Mouse (Mus musculus) bone marrow, adult 2 months (tissue): Measurements from ENCODE around the gene Spdl1. TPM values are rescaled to one million over a fixed set of nuclear protein-coding genes. Genes with fewer than 3 reads are reported as not detected.
"Not testable (repeated sequence)": the region's sequence is repeated elsewhere in the genome, so short reads cannot be mapped to it uniquely, and the experiment has no call there.

Experiments used
- H3K27ac ChIP-seq: fragments of 200-500 bp; 2 replicates; pipeline ENCODE4 v1.5.1; 2012; ENCODE audit warnings: low read depth, mild to moderate bottlenecking, control low read depth, inconsistent platforms, low read length; ENCODE audit not compliant: control insufficient read depth, poor library complexity, insufficient read depth
- H3K4me1 ChIP-seq: fragments of 200-500 bp; 2 replicates; pipeline ENCODE4 v1.6.1; 2011; ENCODE audit warnings: low read length; ENCODE audit not compliant: control insufficient read depth, insufficient read depth
- H3K4me3 ChIP-seq: fragments of 200-500 bp; replicated peaks from 2 replicates; pipeline ENCODE3; 2011; ENCODE audit warnings: mild to moderate bottlenecking, low read depth, low read length, control low read depth; ENCODE audit not compliant: control insufficient read depth
- CTCF ChIP-seq: fragments of 200-500 bp; IDR thresholded peaks from 2 replicates; pipeline ENCODE4 v1.5.1; 2011; ENCODE audit warnings: low read length, control low read depth; ENCODE audit not compliant: control insufficient read depth, insufficient read depth
- POLR2A ChIP-seq: fragments of 200-500 bp; IDR thresholded peaks from 2 replicates; pipeline ENCODE4 v1.6.1; 2011; ENCODE audit warnings: low read depth, mild to moderate bottlenecking, control low read depth, low read length, borderline replicate concordance; ENCODE audit not compliant: control insufficient read depth
- WGBS: fragments of 180-500 bp; shearing (Covaris S2); methylation state at CpG from one replicate; pipeline ENCODE4 v1.1.7; 2018; 5-methylcytosine and 5-hydroxymethylcytosine counted together
- polyA plus RNA-seq: library from polyadenylated mRNA; stranded (reverse); fragments of >200 nt; gene quantifications from 2 replicates; pipeline ENCODE4 v1.2.4, GENCODE M21; 2011; ENCODE audit warnings: low replicate concordance; ENCODE audit not compliant: missing spikeins, insufficient read depth, insufficient read length

The Spdl1 gene
- polyA plus RNA-seq, 1 experiment, result 12.1 TPM

DNA sequence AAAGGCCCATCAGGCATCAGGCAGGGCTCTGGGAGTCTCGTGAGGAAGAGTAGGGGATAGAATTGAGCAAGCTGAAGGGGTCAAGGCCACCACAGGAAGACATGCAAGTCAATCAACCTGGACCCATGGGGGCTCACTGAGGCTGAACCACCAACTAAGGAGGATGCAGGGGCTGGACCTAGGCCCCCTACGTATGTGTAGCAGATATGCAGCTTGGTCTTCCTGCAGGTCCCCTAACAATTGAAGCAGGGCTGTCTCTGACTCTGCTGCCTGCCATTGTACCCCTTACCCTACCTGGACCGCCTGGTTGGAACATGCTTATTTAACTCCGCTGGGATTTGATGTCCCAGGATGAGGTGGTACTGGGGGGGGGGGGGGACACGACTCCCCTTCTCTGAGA is 763 bp downstream of the Spdl1 start:
- peaks cover 2% of the 10 kb centered on the region; the same call in 1 of the 2 replicates for H3K4me1 ChIP-seq
- no peak overlapping the region for H3K27ac ChIP-seq
- peak overlapping the region; percentile 82 for H3K4me3 ChIP-seq
- WGBS, result 18% methylated on average over 4 of the region's 5 CpGs
- TF ChIP-seq CTCF (no peak), POLR2A (no peak)

DNA sequence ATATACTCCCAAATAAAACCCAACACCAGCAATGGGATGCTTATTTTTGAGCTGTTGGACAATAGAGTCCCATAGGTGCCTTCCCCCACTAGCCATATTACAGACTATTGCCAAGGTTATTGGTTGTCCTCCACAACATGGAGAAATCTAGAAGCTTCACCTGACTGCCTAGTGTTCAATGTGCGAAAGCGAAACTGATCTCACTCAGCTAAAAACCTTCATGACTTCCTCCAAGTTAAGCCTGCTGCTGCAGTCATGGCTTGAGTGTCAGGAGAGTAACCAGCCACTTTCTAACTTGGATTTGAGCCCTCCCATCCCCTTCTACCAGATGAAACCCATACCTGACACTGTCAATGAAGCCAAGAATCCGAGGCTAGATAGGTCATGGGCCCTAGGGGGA is 5.6 kb downstream of the Spdl1 start:
- no peak overlapping the region for H3K27ac ChIP-seq
- H3K4me3 ChIP-seq, result no peak overlapping the region
- WGBS, result 94% methylated on average over 3 of the region's 3 CpGs
- peaks cover 2% of the 10 kb centered on the region; the same call in 1 of the 2 replicates for H3K4me1 ChIP-seq
- TF ChIP-seq POLR2A, result no peak
- no peak for TF ChIP-seq CTCF

DNA sequence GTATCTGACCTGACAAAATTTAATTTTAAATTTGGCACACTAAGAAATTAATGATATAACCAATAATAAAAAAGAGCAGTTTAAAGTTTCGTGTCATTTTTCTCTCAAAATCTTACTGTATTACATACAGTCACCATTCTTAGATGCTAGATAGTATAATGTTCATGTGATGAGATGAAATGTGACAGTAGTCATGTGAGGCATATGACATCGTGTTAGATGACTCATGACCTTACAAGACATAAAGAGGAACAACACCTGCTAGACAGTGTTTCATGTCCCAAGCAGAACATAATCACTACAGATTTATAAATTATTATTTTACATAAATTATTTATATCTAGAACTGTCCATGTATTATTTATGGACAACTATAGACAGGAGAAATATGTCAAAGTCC is 6.5 kb downstream of the Spdl1 start:
- Histone ChIP-seq H3K27ac (no peak overlapping the region), H3K4me1 (no peaks in the 10 kb centered on the region), H3K4me3 (no peak overlapping the region)
- no peak for TF ChIP-seq POLR2A
- no peak for TF ChIP-seq CTCF
- WGBS, result 78% methylated on average over 2 of the region's 2 CpGs

DNA sequence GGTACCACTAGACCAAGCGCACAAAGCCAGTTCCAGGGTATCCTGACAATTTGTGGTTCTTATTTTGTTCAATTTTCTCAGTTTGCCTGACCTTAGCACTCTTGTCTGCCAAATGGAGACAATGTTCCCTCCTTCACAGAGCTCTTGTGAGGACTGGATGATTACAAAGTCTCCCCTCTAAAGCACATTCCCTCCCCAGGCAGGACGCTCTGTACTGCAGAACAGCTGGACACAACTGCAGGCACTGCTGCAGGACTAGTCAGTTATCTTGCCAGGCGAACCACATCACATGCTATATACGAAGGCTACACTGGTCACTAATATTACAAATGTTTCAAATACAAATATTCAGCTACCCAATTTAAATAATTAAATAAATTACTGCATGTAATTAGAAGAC is 8.7 kb downstream of the Spdl1 start:
- no peak overlapping the region for H3K4me3 ChIP-seq
- H3K4me1 ChIP-seq, result no peaks in the 10 kb centered on the region
- H3K27ac ChIP-seq, result no peak overlapping the region
- WGBS, result 92% methylated on average over 4 of the region's 4 CpGs
- TF ChIP-seq POLR2A, result no peak
- TF ChIP-seq CTCF, result no peak

DNA sequence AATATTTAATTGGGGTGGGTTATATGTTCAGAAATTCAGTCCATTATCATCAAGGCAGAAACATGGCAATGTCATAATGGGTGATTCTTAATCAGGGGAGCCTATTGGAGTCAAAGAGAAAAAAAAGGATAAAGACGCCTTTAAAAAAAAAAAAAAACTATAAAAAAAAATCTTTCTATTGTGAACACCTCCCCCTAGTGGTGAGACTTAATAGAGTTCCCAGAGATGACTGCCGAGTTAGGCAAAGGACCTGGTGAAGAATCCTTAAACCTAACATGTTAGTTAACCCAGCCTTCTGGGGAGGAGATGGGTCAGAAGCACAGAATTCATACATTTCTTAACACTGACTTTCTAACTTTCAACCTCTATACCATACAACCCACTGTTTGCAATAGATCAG is 18.7 kb downstream of the Spdl1 start:
- Histone ChIP-seq H3K4me1 (no peaks in the 10 kb centered on the region), H3K27ac (no peak overlapping the region), H3K4me3 (no peak overlapping the region)
- WGBS, result 5% methylated on average over 2 of the region's 2 CpGs
- TF ChIP-seq CTCF (no peak), POLR2A (no peak)

DNA sequence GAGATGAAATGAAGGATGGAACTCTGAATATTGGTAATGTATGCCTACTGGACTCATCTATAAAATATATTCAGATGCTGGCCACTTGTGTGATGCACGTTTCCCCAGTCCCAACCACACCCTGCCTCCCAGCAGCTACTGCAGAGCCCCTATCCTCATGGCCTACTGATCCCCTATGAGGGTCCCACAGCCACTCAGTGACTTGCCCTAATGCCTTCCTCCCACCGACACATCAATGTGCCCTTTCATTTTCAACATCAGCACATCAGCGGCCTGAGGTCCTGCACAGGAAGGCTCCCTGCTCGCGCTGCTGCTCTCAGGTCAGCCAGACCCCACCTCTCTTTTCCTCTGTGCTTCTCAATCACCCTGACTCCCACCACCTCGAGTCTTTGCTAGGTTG is 19.1 kb downstream of the Spdl1 start:
- WGBS, result 92% methylated on average over 6 of the region's 6 CpGs
- TF ChIP-seq CTCF, result no peak
- no peak for TF ChIP-seq POLR2A
- H3K4me1 ChIP-seq, result no peaks in the 10 kb centered on the region
- no peak overlapping the region for H3K27ac ChIP-seq
- H3K4me3 ChIP-seq, result no peak overlapping the region

DNA sequence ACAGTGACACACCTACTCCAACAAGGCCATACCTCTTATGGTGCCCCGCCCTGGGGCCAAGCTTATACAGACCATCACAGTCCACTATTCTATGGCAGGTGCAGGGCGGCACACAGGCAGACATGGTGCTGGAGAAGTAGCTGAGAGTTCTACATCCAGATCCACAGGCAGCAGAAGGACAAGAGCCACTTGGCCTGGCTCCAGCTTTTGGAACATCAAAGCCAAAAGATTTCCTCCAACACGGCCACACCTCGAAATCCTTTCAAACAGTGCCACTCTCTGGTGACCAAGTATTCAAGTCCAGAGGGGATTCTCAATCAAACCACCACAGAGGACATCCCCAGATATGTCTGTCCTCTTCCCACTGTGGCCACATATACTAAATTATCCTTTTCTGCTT is 28.4 kb downstream of the Spdl1 start:
- not testable (repeated sequence) for H3K4me3 ChIP-seq, H3K27ac ChIP-seq, H3K4me1 ChIP-seq
- 77% methylated on average over 4 of the region's 4 CpGs for WGBS

DNA sequence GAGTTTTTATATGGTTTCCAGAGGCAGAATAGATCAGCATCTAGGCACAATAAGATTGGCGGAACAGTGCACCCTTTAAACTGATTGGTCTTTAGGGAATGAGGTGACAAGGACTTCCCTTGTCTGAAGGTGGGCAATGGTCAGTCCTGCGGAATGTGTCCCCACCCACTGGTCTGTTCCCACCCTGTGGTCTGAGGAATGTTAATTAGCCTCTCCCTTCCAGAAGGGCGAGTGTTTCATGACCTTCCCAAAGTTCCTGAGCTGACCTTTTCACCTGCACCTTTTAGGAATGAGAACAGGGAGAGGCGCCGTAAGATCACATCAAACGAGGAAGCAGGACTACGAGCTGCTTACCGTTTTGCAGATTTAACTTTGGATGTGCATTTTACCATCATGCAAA is 35.4 kb downstream of the Spdl1 start:
- not testable (repeated sequence) for H3K27ac ChIP-seq, H3K4me1 ChIP-seq, H3K4me3 ChIP-seq
- 80% methylated on average over 8 of the region's 8 CpGs for WGBS

DNA sequence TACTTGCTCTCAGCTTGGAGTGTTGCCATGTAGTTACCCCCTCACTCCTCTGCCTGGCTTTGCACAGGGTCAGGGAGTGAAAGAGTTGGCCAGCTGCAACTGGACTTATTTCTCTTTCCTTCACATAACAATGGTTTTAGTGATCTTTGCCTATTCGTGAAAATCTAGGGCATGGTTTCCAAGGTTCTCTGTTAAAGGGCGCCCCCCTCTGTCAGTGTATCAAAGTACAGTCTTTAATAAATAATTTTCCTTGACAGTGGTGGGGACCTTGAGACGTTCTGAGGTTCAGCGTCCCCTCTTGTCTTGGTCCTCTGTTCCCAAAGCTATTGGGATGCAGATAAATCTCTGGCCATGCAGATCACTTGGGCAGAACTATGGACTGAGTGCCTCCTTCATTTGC is 37.3 kb downstream of the Spdl1 start:
- TF ChIP-seq CTCF, result no peak
- TF ChIP-seq POLR2A, result no peak
- 4% methylated on average over 4 of the region's 4 CpGs for WGBS
- Histone ChIP-seq H3K4me3 (no peak overlapping the region), H3K27ac (no peak overlapping the region), H3K4me1 (peaks cover 2% of the 10 kb centered on the region)
